Mouse (Mus musculus): ENCODE measurements around the gene Sox8. TPM values are rescaled to one million over a fixed set of nuclear protein-coding genes. Genes with fewer than 3 reads are reported as not detected.

The Sox8 gene
- polyA plus RNA-seq, 1 experiment from 2014 or later: 10.7 TPM

DNA sequence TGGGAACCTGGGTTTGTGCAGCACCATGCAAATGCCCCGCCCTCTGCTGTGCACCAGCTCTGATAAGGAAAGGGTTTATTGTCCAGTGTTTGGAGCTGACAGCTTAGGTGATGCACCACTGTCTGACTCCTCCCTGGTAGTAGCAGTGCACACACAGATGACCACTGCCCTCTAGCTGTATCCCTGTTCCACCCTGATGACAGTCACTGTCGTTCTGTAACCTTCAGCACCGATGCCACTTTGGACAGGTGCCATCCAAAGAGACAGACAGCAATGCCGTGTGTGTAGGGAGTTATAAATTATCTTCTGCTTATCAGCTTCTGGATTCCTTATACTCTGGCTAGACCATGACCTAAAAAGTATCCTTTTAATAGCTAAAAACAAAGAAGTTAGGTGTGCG lies 25.0 kb upstream of the Sox8 start:
- H3K4me3 ChIP-seq: no peak overlapping the region
- H3K9me3 ChIP-seq: peaks cover 6% of the 10 kb centered on the region
- 88% methylated on average over 5 of the region's 5 CpGs for WGBS
- no peaks in the 10 kb centered on the region for H3K27me3 ChIP-seq (ENCODE audit: insufficient read depth, poor library complexity, severe bottlenecking)
- no peak overlapping the region for H3K27ac ChIP-seq
- no peak for DNase-seq (ENCODE audit: low spot score)
- peaks cover 50% of the 10 kb centered on the region for H3K36me3 ChIP-seq
- peaks cover 33% of the 10 kb centered on the region for H3K4me1 ChIP-seq (replicated peaks)

DNA sequence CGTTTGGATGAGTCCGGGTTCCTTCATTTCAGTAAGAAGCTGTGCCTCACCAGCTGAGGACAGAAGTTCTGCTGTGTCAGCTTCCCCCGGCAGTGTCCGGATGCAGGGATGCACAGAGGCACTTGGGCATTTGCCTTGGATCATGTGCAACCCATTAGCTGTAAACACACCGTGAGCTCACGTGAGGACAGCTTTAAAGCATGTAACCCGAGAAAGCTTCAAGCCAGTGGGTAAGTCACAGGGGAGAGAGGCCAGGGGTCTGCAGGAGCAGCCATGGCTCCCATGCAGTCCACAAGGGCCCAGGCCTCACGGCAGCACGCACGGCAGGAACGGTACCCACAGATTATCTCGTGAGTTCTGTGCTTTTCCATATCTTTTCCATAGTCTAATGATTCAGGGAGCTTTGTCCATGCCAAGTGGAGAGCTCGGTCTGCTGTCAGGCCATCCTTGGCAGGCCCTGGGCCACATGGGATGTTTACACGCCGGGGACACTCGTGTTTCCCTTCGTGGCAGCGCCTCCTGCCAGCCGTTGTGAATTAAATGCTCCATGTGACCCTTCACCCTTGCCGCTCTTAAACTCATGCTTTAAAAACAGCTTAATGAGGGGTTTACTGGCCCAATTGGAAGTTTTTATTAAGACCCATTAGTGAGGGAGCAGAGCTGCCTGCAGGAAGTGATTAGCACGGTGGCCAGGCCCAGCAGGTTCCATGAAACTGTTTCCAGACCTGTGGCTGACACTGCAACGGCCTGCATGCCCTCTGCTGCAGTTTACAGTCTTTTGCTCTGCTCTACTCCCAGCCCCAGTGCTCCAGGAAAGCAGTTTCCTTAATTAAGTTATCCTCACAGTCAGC lies 23.1 kb upstream of the Sox8 start:
- peaks cover 30% of the 10 kb centered on the region for H3K4me1 ChIP-seq (replicated peaks)
- 60% methylated on average over 22 of the region's 22 CpGs for WGBS
- peak; percentile 60 for DNase-seq (ENCODE audit: low spot score)
- peaks cover 65% of the 10 kb centered on the region for H3K36me3 ChIP-seq
- H3K27ac ChIP-seq: peak overlapping the region; percentile 69
- H3K9me3 ChIP-seq: peaks cover 11% of the 10 kb centered on the region
- no peaks in the 10 kb centered on the region for H3K27me3 ChIP-seq (ENCODE audit: insufficient read depth, poor library complexity, severe bottlenecking)
- no peak overlapping the region for H3K4me3 ChIP-seq

DNA sequence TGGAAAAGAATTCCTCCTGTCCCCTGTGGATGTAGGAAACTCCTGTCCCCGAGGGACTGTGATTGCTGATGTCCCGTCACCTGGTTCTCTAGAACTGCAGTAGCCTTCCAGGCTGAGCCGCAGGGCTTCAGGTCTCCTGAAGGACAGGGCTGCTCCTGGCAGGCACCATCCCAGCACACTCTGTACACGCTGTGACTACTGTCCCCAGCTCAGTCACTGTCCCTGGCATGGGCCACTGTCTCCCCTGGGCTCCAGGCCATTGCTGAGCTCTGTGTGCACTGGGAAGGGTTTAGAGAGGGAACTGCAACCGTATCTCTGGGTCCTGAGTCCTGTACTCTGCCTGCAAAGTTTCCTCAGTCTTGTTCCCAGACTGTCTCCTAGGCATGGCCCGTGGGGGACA lies 21.9 kb upstream of the Sox8 start:
- peaks cover 71% of the 10 kb centered on the region for H3K36me3 ChIP-seq
- peaks cover 11% of the 10 kb centered on the region for H3K9me3 ChIP-seq

GRCm38 (mm10) chr17:25590985-25591384 lies 20.5 kb upstream of the Sox8 start:
- no peak for DNase-seq (ENCODE audit: low spot score)
- Histone ChIP-seq H3K4me1 (replicated peaks) (peaks cover 24% of the 10 kb centered on the region), H3K27ac (no peak overlapping the region), H3K9me3 (peaks cover 11% of the 10 kb centered on the region), H3K36me3 (peaks cover 71% of the 10 kb centered on the region), H3K27me3 (ENCODE audit: insufficient read depth, poor library complexity, severe bottlenecking) (no peaks in the 10 kb centered on the region), H3K4me3 (no peak overlapping the region)
- 79% methylated on average over 4 of the region's 4 CpGs for WGBS

More for the DNA sequence above, 21.9 kb upstream of the Sox8 start:
- peaks cover 26% of the 10 kb centered on the region for H3K4me1 ChIP-seq (replicated peaks)
- 92% methylated on average over 6 of the region's 6 CpGs for WGBS
- DNase-seq (ENCODE audit: low spot score): no peak
- peak overlapping the region; percentile 54; the same call in 1 of the 2 replicates for H3K27ac ChIP-seq
- no peaks in the 10 kb centered on the region for H3K27me3 ChIP-seq (ENCODE audit: insufficient read depth, poor library complexity, severe bottlenecking)
- H3K4me3 ChIP-seq: no peak overlapping the region

- no peak for DNase-seq (ENCODE audit: low spot score)
- peaks cover 80% of the 10 kb centered on the region for H3K36me3 ChIP-seq
- peaks cover 11% of the 10 kb centered on the region for H3K9me3 ChIP-seq
- no peak overlapping the region for H3K4me3 ChIP-seq
- H3K4me1 ChIP-seq (replicated peaks): peaks cover 24% of the 10 kb centered on the region
- no peaks in the 10 kb centered on the region for H3K27me3 ChIP-seq (ENCODE audit: insufficient read depth, poor library complexity, severe bottlenecking)
- no peak overlapping the region for H3K27ac ChIP-seq
- WGBS: 95% methylated on average over 6 of the region's 6 CpGs
Observed at GRCm38 (mm10) chr17:25590068-25590467, 19.6 kb upstream of the Sox8 start.

GRCm38 (mm10) chr17:25584646-25585045 lies 14.2 kb upstream of the Sox8 start:
- Histone ChIP-seq H3K27ac (no peak overlapping the region), H3K4me3 (no peak overlapping the region), H3K36me3 (peaks cover 51% of the 10 kb centered on the region), H3K9me3 (no peaks in the 10 kb centered on the region), H3K4me1 (replicated peaks) (peaks cover 32% of the 10 kb centered on the region), H3K27me3 (ENCODE audit: insufficient read depth, poor library complexity, severe bottlenecking) (no peaks in the 10 kb centered on the region)
- 93% methylated on average over 9 of the region's 9 CpGs for WGBS
- no peak for DNase-seq (ENCODE audit: low spot score)

- Histone ChIP-seq H3K4me3 (no peak overlapping the region), H3K27me3 (ENCODE audit: insufficient read depth, poor library complexity, severe bottlenecking) (no peaks in the 10 kb centered on the region), H3K4me1 (replicated peaks) (peaks cover 37% of the 10 kb centered on the region), H3K27ac (no peak overlapping the region), H3K9me3 (no peaks in the 10 kb centered on the region), H3K36me3 (peaks cover 43% of the 10 kb centered on the region)
- no peak for DNase-seq (ENCODE audit: low spot score)
- 95% methylated on average over 8 of the region's 8 CpGs for WGBS
Observed at GRCm38 (mm10) chr17:25583858-25584257, 13.4 kb upstream of the Sox8 start.

DNA sequence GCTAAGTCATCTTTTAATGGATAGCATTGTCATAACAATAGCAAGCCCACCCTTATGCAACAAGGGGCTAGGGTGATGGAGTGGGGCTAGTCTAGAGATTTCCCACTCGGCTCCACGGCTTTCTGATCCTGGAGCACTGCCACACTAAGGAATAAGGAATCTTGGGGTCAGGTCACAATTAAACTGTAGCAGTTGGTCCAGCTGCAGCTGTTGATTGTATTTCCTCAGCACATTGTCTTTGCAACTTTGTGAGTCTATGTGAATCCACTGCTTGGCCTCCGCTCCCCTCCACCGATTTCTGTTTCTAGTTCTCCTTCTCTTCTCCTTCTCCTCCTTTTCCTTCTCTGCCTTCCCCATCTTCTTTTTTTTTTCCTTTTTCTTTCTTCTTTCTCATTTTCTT lies 12.6 kb upstream of the Sox8 start:
- no peak overlapping the region for H3K27ac ChIP-seq
- H3K27me3 ChIP-seq (ENCODE audit: insufficient read depth, poor library complexity, severe bottlenecking): no peaks in the 10 kb centered on the region
- WGBS: 83% methylated on average over 4 of the region's 4 CpGs
- peaks cover 36% of the 10 kb centered on the region for H3K36me3 ChIP-seq
- no peak for DNase-seq (ENCODE audit: low spot score)
- peaks cover 45% of the 10 kb centered on the region for H3K4me1 ChIP-seq (replicated peaks)
- H3K9me3 ChIP-seq: no peaks in the 10 kb centered on the region
- H3K4me3 ChIP-seq: no peak overlapping the region

DNA sequence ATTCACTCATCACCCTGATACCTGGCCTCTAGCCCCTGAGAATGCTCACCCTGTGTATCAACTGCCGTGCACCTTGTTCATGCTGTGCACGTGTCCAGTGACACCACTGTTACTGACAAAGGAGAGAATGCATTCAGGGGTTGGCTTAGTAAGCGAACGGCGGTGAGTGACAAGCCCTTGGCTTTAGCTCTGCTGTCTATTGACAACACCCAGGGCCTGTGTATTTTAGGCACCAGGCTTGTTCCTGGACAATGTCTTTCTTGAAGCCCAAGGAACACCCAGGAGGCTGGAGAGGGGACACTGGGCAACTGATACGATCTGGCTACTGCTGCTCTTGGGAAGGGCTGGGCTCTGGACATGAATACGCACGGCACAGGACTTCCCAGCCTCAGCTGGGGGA lies 11.6 kb upstream of the Sox8 start:
- Histone ChIP-seq H3K27ac (peak overlapping the region; percentile 1; the same call in 1 of the 2 replicates), H3K4me1 (replicated peaks) (peaks cover 55% of the 10 kb centered on the region), H3K4me3 (no peak overlapping the region), H3K36me3 (peaks cover 26% of the 10 kb centered on the region), H3K27me3 (ENCODE audit: insufficient read depth, poor library complexity, severe bottlenecking) (peaks cover 6% of the 10 kb centered on the region), H3K9me3 (no peaks in the 10 kb centered on the region)
- no peak for DNase-seq (ENCODE audit: low spot score)
- WGBS: 79% methylated on average over 8 of the region's 8 CpGs

DNA sequence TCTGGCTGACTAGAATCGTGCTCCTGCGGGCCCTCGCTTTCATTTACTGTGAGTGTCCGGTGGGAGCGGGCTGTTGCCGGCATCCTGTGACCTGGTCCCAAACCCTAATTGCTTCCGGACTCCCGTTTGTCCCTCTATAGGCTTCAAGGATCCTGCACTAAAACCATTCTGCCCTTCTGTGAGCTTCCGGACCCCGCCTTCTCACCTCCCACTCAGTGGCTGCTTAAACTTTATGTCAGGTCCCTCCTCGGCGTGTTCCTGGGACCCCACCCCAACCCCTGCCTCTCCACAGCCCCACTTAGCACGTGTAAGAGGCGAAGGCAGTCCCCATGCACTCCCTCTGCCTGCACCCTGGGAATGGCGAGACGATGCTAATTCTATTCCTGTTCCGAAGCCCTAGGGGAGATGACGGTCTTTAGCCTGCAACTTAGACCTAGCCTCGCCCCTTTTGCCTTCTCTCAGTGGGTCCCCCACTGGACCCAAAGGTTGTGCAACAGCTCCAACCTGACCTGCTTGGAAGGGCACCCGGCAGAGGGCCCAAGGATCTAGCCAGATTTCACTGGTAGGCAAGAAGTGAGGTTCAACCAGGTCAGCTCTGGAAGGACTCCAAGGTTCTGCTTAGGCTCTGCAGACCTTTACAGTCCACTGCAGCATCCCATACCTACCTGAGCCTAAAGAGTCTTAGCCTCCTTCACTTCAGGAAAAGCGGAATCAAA lies 9.0 kb upstream of the Sox8 start:
- DNase-seq (ENCODE audit: low spot score): no peak
- 7% methylated on average over 21 of the region's 21 CpGs for WGBS
- H3K9me3 ChIP-seq: no peaks in the 10 kb centered on the region
- peak overlapping the region; percentile 77 for H3K4me3 ChIP-seq
- peaks cover 22% of the 10 kb centered on the region for H3K27me3 ChIP-seq (ENCODE audit: insufficient read depth, poor library complexity, severe bottlenecking)
- H3K27ac ChIP-seq: peak overlapping the region; percentile 95
- peaks cover 1% of the 10 kb centered on the region for H3K36me3 ChIP-seq
- H3K4me1 ChIP-seq (replicated peaks): peaks cover 64% of the 10 kb centered on the region

GRCm38 (mm10) chr17:25578920-25579319 lies 8.4 kb upstream of the Sox8 start, which contains the start of gene Lmf1:
Gene Lmf1, plus strand, starts transcription at chr17:25579085.
- H3K27me3 ChIP-seq (ENCODE audit: insufficient read depth, poor library complexity, severe bottlenecking): peaks cover 28% of the 10 kb centered on the region
- DNase-seq (ENCODE audit: low spot score): peak; percentile 96
- H3K9me3 ChIP-seq: no peaks in the 10 kb centered on the region
- no peaks in the 10 kb centered on the region for H3K36me3 ChIP-seq
- under 1% methylated on average over 31 of the region's 31 CpGs for WGBS
- peaks cover 64% of the 10 kb centered on the region for H3K4me1 ChIP-seq (replicated peaks)
- peak within 1 kb of the TSS; percentile 95 for H3K27ac ChIP-seq
- peak within 1 kb of the TSS; percentile 77 for H3K4me3 ChIP-seq

- H3K27ac ChIP-seq: 0 out of 2 replicates have a peak overlapping the region, but pooled peaks have one; percentile 51
- no peaks in the 10 kb centered on the region for H3K36me3 ChIP-seq
- H3K9me3 ChIP-seq: no peaks in the 10 kb centered on the region
- peaks cover 56% of the 10 kb centered on the region for H3K4me1 ChIP-seq (replicated peaks)
- H3K4me3 ChIP-seq: no peak overlapping the region
- DNase-seq (ENCODE audit: low spot score): no peak
- peaks cover 40% of the 10 kb centered on the region for H3K27me3 ChIP-seq (ENCODE audit: insufficient read depth, poor library complexity, severe bottlenecking)
- 34% methylated on average over 2 of the region's 2 CpGs for WGBS
Observed at GRCm38 (mm10) chr17:25577702-25578101, 7.2 kb upstream of the Sox8 start.

GRCm38 (mm10) chr17:25577263-25577662 lies 6.8 kb upstream of the Sox8 start:
- WGBS: 46% methylated on average over 6 of the region's 6 CpGs
- no peak overlapping the region for H3K4me3 ChIP-seq
- H3K9me3 ChIP-seq: no peaks in the 10 kb centered on the region
- DNase-seq (ENCODE audit: low spot score): no peak
- H3K27ac ChIP-seq: peak overlapping the region; percentile 51; the same call in 1 of the 2 replicates
- no peaks in the 10 kb centered on the region for H3K36me3 ChIP-seq
- H3K27me3 ChIP-seq (ENCODE audit: insufficient read depth, poor library complexity, severe bottlenecking): peaks cover 44% of the 10 kb centered on the region
- H3K4me1 ChIP-seq (replicated peaks): peaks cover 55% of the 10 kb centered on the region
